Mouse (Mus musculus): ENCODE data around the gene Sigirr.

GRCm38 (mm10) chr7:141121051-141121531, 20.7 kb upstream of the Sigirr start:
- no peak for TF ChIP-seq POLR2A (IDR thresholded peaks at IDR 0.05; ENCODE audit: control insufficient read depth, low read depth, low read length)
- no peak for TF ChIP-seq CTCF (IDR thresholded peaks at IDR 0.05; ENCODE audit: control insufficient read depth, insufficient read depth, insufficient replicate concordance, low read depth, low read length)

Data from testis, adult 2 months (tissue).